Mouse (Mus musculus) Muller cell, postnatal 12 days (primary cell): ENCODE results near the gene Zc3h4.
"Not testable (repeated sequence)": the region's sequence is repeated elsewhere in the genome, so short reads cannot be mapped to it uniquely, and the experiment has no call there.

ENCODE experiments used
- DNase-seq: peaks from one replicate; pipeline ENCODE4 v3.0.0-alpha.2; 2015; ENCODE audit errors: inconsistent ontology term

Gene Zc3h4

GRCm38 (mm10) chr7:16400689-16401611, at the start of gene Zc3h4:
Zc3h4 (plus strand) TSS chr7:16400910.
- DNase-seq, result peak; percentile 95

DNA sequence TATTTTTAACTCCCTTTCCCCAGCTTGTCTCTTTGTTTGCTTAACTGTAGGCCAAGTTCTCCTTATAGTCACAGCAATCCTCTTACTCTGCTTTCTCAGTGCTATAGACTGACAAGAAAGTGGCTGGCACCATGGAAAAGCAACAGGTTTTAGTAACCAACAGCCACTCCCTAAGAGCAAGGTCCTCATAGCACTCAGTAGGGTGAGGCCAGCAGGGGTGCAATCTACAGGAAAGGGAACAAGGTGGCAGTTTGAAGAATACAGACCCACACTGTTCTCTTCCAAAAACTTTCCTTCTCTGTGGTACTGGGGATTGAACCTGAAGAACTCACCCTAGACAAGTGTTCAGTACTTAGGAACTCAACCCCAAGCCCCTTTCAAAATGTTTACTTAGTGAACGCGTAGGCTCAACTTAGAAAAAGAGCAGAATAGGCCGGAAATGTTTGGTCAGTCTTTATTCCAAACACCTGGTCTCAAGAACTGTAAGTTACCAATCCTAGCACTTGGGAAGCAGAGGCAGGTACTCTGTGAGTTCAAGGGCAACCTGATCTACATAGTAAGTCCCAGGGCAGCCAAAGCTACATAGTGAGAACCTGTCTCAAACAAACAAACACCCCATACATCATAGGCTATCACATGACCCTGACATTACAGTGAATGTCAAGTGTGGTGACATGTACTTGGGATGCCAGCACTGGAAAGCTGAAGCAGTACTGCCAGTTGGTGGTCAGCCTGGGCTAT, 44.7 kb upstream of the Zc3h4 start:
- DNase-seq, result no peak

GRCm38 (mm10) chr7:16357602-16358001, 43.1 kb upstream of the Zc3h4 start:
- peak; percentile 35 for DNase-seq

GRCm38 (mm10) chr7:16364319-16364718, 36.4 kb upstream of the Zc3h4 start:
- DNase-seq, result no peak

- DNase-seq, result peak; percentile 95
These were observed 35.7 kb upstream of the Zc3h4 start for GRCm38 (mm10) chr7:16364901-16365500.

DNA sequence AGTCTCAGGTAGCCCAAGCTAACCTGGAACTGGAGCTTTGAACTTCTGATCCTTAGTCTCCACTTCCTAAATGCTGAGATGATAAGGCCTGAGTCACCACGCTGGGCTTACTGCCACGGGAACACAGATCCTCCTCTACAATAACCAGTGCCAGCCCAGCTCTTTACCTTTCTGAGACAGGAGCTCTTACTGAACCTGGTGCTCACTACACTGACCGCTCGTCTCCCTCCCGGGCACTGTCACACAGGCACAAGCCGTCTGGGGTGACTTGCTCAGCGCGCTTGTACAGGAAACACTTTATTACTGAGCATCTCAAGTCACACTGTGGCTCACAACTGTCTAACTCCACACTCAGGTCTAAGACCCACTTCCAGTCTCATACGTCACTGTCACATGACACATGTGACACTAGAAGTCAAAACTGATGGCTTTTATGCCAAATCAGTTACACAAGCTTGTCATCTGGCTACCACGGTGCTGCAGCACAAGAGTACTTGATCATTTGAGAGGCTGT, 34.5 kb upstream of the Zc3h4 start:
- DNase-seq, result peak; percentile 19

DNA sequence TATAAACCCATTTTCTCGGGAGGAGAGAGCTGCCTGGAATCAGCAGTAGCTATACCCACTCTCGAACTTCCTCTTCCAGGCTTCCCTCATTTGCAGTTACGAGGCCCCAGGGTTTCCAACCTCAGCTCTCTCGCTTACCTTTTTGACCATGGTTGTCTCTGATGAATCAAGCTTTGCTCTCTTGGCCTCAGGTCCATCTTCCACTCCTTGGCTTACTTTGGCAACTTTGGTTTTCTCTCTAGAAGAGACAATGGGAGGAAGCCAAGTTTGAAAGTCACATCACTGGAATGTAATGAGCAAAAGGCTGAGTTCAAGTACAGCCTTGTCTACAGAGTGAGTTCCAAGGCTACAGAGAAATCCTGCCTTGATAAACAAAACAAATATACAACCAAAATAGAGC, 34.0 kb upstream of the Zc3h4 start:
- DNase-seq, result no peak

DNA sequence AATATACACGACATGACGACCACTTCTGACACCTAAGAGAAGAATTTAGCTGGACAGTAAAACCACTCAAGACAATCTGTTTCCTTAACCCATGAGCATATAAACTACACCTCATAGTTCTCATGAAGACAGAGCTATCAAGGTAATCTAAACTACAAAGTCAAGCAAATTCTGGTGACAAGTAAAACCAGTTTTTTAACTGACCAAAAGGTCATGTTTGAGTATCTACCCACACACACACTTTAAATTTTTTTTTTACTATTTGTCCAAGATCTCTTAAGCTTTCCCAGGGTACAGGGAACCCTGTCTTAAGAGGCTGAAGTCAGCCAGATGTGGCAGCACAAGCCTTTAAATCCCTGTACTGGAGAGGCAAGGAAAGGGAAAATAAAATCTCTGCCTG, 31.9 kb upstream of the Zc3h4 start:
- DNase-seq, result no peak

GRCm38 (mm10) chr7:16370596-16370995, 30.1 kb upstream of the Zc3h4 start:
- no peak for DNase-seq

DNA sequence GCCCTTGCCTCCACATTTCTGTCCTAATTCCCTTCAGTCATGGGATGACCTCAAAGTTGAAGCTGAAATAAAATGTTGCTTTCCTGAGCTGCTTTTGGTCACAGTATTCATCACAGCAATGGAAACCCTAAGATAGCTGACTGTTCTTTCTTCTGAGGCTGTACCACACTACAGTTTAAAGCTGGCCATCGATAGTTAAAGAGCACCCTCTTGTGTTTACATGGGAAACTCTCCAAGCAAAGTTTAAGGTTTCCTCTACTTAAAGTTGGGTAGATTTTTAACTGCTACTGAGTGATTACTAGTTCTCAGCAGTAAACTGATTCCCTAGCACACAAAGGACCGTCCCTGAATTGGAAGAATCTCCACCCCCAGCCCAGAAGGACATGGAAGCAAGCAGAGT, 27.0 kb upstream of the Zc3h4 start:
- DNase-seq, result peak; percentile 31

DNA sequence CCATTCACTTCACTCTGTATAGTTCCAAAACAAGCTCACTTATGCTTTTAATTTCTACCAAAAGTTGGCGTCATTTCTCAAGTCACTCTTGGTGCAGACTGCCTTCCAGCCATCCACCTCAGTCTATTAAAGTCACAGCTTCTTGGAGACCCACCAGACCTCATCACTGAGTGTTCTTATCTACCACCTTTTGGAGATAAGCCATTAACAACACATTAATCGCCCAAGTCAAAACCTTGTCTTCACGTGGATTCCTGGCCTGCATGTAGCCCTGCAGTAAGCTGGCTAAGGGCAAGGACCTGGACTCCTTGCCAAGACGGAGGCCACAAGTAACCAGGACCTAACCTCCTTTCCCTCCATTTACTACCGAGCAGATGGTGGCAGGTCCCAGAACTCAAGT, 25.7 kb upstream of the Zc3h4 start:
- no peak for DNase-seq

DNA sequence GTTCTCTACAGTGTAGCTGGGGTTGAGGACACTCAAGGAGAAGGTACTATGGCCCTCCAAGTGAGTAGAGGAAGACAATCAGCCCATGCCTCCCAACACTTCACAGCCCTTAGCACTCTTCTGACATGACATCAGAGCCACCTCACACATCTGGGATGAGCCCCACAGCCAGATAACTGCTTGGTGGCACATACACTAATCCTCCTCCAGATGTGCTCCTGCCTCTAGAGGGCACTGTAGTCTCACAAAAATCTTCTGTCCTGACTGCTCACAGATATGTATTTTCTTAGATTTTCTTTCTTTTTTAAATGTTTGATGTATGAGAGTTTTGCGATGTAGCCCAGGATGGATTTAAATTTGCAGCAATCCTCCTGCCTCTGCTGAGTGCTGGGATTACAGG, 24.2 kb upstream of the Zc3h4 start:
- DNase-seq, result no peak

- DNase-seq, result peak; percentile 98
These were observed 13.3 kb upstream of the Zc3h4 start, which contains the start of gene Sae1 for GRCm38 (mm10) chr7:16387160-16388041. Sae1 (minus strand) TSS chr7:16387806.

- DNase-seq, result not testable (repeated sequence)
These were observed 10.8 kb upstream of the Zc3h4 start for GRCm38 (mm10) chr7:16389942-16390341.

DNA sequence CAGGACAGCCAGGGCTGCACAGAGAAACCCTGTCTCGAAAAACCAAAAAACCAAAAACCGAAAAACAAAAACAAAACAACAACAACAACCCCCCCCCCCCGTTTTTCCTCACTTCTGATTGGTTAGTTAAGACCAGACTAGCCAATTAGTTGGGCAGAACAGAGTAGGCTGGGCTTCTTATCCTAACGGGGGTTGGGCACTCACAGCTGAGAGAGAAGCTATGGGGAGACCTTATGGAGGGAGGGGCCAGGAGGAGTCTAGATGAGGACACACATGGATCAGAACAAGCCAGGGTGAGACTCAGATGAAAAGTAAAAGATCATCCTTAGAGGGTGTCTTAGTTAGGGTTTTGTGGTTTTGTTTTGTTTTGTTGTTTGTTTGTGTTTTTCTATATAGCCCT, 7.8 kb upstream of the Zc3h4 start:
- no peak for DNase-seq

- no peak for DNase-seq
These were observed 4.8 kb upstream of the Zc3h4 start for GRCm38 (mm10) chr7:16395944-16396343.

DNA sequence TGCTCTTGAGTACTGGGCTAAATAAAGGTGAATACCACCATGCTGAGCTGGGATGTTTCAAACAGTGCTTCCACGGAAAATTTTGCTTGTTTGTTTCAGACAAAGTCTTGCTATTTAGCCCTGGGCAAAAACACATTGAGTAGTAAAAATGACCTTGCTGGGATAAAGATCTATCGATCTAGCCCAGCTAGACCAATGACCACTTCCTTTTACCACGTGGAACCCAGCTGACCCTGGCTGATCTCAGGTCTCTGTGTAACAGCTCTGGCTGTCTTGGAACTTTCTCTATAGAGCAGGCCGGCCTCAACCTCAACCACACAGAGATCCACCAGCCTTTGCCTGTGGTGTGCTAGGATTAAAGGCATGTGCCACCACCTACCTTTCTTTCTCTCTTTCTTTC, 3.2 kb upstream of the Zc3h4 start:
- no peak for DNase-seq

DNA sequence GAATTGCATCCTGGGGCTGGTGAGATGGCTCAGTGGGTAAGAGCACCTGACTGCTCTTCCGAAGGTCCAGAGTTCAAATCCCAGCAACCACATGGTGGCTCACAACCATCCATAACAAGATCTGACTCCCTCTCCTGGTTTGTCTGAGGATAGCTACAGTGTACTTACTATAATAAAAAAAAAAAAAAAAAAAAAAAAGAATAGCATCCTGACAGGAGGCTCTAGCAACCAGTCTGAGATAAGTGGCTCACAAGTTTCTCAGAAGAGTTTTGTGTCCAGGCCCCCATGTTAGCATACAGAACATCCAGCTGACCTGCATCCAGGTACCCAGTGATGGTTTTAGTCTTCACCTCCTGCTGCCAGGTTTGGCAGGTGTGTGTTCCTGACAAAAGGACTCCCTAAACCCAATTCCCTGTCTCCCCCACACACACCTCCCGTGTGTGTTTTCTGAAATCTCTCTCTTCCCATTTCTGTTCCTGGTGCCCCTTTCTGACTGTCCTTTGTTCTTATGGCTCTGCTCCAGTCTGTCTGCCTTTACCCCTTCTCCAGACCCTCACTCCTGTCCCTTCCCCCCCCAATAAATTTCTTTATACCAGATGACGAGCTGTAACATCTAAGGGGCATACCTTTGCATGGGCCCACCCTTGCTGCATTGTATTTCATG, 2.2 kb upstream of the Zc3h4 start:
- DNase-seq, result no peak

GRCm38 (mm10) chr7:16399098-16399819, 1.5 kb upstream of the Zc3h4 start:
- no peak for DNase-seq
